Mouse (Mus musculus) midbrain, embryonic 15.5 days (tissue): ENCODE data around the gene Wnt4. TPM values are rescaled to one million over a fixed set of nuclear protein-coding genes. Genes with fewer than 3 reads are reported as not detected.
A peak's percentile ranks its signal among the peaks of the same experiment; 100 is the strongest.

Experiments used
- ATAC-seq: fragments of 200-750 bp; cut with Nextera tagmentation; replicated peaks from 2 replicates; pipeline ENCODE4 v1.8.0; 2017; ENCODE audit warnings: moderate TSS enrichment
- H3K27ac ChIP-seq: fragments of 300-500 bp; sonication (generic); 2 replicates; pipeline ENCODE4 v1.5.1; 2015; ENCODE audit warnings: mild to moderate bottlenecking, inconsistent platforms
- H3K27me3 ChIP-seq: fragments of 300-500 bp; sonication (generic); replicated peaks from 2 replicates; pipeline ENCODE4 v1.6.1; 2015; ENCODE audit warnings: inconsistent platforms
- H3K36me3 ChIP-seq: fragments of 300-500 bp; sonication (generic); replicated peaks from 2 replicates; pipeline ENCODE4 v1.6.1; 2015; ENCODE audit warnings: inconsistent platforms
- H3K4me1 ChIP-seq: fragments of 300-500 bp; sonication (generic); 2 replicates; pipeline ENCODE4 v1.6.1; 2015; ENCODE audit warnings: inconsistent platforms
- H3K4me2 ChIP-seq: fragments of 300-500 bp; sonication (generic); 2 replicates; pipeline ENCODE4 v1.6.1; 2015; ENCODE audit warnings: inconsistent platforms, mild to moderate bottlenecking, moderate library complexity
- H3K4me3 ChIP-seq: fragments of 300-500 bp; sonication (generic); 2 replicates; pipeline ENCODE4 v1.5.1; 2015; ENCODE audit warnings: mild to moderate bottlenecking, inconsistent platforms
- H3K9ac ChIP-seq: fragments of 300-500 bp; sonication (generic); 2 replicates; pipeline ENCODE4 v1.6.1; 2015; ENCODE audit warnings: mild to moderate bottlenecking, inconsistent platforms
- H3K9me3 ChIP-seq: fragments of 300-500 bp; sonication (generic); 2 replicates; pipeline ENCODE4 v1.6.1; 2016; ENCODE audit warnings: inconsistent platforms
- WGBS: fragments of 180-500 bp; shearing (Covaris S2); methylation state at CpG from one replicate; pipeline ENCODE4 v1.1.7; 2015; ENCODE audit warnings: mixed read lengths; 5-methylcytosine and 5-hydroxymethylcytosine counted together
- polyA plus RNA-seq: library from polyadenylated mRNA; unstranded; fragments of >200 nt; fragmentation: Nextera tagmentation; extraction: Ambion mirVana; gene quantifications from 2 replicates; pipeline ENCODE4 v1.2.1, GENCODE M21; 2015

The Wnt4 gene
- polyA plus RNA-seq = 3.4 and 4.8 TPM in 2 replicates

DNA sequence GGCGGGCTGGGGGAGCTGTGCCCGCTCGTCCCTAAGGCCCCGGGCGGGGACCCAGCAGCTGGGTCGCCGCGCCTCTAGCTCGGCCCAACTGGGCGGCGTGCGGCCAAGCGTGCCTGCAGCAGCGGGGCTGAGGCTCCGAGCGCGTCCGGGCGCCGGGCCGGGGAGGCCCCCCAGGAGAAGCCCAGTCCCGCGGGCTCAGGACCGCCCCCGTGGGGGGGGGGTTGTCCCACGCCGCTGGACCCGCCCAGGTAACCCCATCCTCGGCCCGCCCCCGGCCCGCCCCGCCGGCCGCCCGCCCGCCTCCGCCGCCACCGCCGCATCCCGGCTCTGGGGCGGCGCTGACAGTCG lies at the start of gene Wnt4:
Gene Wnt4, plus strand, starts transcription at position 324 of the 348 bp plus-strand sequence.
- WGBS = 0% methylated on average over 30 of the region's 45 CpGs
- no peaks in the 10 kb centered on the region for H3K36me3 ChIP-seq
- H3K9ac ChIP-seq = peak within 1 kb of the TSS; percentile 51
- ATAC-seq = peak; percentile 25; the same call in 1 of the 2 replicates
- peaks cover 52% of the 10 kb centered on the region for H3K27me3 ChIP-seq
- no peaks in the 10 kb centered on the region for H3K9me3 ChIP-seq
- peak within 1 kb of the TSS; percentile 49 for H3K4me3 ChIP-seq
- peaks cover 28% of the 10 kb centered on the region for H3K4me1 ChIP-seq
- peak within 1 kb of the TSS; percentile 89 for H3K4me2 ChIP-seq
- no peak within 1 kb of the TSS for H3K27ac ChIP-seq

DNA sequence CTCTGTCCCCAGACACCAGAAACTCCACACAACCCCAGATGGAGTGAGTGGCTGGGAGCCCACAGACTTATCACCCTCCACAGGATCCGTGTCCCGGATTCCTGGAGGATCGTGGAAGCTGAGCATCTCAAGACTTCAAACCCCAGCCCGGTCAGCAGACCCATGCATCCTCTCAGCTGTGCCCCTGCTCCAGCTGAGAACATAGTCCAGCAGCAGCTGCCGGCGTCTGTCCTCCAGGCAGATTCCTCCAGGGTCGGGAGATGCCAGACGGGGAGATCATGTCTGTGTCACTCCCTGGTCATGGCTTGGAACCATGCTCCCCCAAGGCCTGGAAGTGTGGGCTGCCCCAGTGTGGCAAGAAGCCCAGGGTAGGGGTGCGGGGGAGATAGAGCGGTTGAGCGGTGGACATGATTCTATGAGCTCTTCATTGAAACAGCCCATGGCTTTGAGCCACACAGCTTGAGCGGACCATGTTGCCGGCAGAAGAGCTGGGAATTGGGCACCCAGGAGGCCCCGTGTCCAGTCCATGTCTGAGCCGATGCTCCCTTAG lies 48.6 kb upstream of the Wnt4 start:
- no peak for ATAC-seq
- no peaks in the 10 kb centered on the region for H3K9me3 ChIP-seq
- H3K27me3 ChIP-seq = no peaks in the 10 kb centered on the region
- WGBS = 77% methylated on average over 15 of the region's 15 CpGs
- no peaks in the 10 kb centered on the region for H3K4me1 ChIP-seq
- no peaks in the 10 kb centered on the region for H3K36me3 ChIP-seq
- H3K27ac ChIP-seq = no peak overlapping the region
- no peak overlapping the region for H3K9ac ChIP-seq
- no peak overlapping the region for H3K4me3 ChIP-seq
- no peak overlapping the region for H3K4me2 ChIP-seq

DNA sequence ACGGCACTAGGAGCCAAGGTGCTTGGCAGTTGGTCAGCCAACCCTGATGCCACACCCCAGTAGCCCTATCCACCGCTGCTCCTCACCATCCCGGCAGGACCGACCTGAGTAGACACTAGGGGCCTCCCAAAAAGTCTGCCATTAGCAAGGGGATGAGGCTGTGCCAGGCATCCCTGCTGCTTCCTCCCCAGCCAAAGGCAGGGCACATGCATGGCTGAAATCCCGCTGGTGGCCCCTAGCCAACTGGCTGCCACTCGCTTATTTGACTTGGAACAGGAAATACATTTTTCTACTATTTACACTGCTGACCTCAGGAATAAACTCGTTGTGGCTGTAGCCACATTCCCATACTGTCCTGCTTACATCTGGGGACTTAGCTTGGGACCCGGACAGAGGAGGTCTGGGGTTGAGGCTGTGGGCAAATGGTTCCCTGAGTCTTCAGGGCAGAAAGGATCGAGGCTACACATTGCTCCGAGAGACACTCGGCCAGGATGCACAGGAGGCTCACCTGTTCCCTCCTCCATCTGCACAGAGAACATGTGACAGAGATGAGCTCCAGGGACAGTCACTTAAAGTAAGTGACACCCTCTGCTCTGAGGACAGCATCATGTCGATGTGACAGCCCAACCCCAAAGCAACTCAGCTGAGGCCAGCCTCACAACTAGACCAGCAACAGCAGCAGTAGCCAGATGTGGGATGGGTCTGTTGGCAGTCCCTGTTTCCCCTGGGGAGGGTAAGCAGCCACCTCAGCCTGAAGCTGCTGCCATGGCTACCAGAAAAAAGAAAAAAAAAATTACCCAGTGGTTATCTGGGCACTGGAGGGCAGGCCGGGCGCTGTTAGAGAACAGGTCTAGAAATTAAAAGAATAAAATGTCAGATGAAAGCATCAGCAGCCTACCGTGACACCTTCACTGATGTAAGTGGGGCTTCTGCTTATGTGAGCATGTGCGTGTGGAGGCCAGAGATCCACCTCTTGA lies 45.5 kb upstream of the Wnt4 start:
- Histone ChIP-seq H3K36me3 (no peaks in the 10 kb centered on the region), H3K27me3 (no peaks in the 10 kb centered on the region), H3K9ac (no peak overlapping the region), H3K27ac (no peak overlapping the region), H3K4me2 (no peak overlapping the region), H3K9me3 (no peaks in the 10 kb centered on the region), H3K4me1 (no peaks in the 10 kb centered on the region), H3K4me3 (no peak overlapping the region)
- no peak for ATAC-seq
- 78% methylated on average over 16 of the region's 16 CpGs for WGBS

DNA sequence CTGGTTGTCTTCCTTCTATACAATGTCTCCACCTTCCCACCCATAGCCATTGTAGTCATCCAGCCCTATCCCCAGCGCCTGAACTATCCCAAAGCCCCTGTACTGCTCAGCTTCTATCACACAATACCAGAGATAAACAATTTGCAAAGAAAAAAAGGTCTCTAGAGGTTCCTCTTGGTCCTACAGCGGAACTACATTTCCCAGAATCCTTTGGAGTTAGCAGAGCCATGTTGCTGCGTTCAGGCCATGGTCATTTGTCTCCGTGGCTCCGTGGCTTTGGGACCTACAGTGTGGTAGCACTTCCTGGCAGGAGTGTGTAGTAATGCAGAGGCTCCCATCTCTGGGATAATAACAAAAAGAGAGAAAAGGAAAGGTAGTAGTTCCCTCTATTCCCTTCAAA lies 43.7 kb upstream of the Wnt4 start:
- H3K27ac ChIP-seq = no peak overlapping the region
- no peak overlapping the region for H3K4me2 ChIP-seq
- H3K4me1 ChIP-seq = no peaks in the 10 kb centered on the region
- H3K4me3 ChIP-seq = no peak overlapping the region
- H3K27me3 ChIP-seq = no peaks in the 10 kb centered on the region
- no peaks in the 10 kb centered on the region for H3K9me3 ChIP-seq
- H3K9ac ChIP-seq = no peak overlapping the region
- ATAC-seq = no peak
- WGBS = 71% methylated on average over 5 of the region's 5 CpGs
- H3K36me3 ChIP-seq = no peaks in the 10 kb centered on the region

DNA sequence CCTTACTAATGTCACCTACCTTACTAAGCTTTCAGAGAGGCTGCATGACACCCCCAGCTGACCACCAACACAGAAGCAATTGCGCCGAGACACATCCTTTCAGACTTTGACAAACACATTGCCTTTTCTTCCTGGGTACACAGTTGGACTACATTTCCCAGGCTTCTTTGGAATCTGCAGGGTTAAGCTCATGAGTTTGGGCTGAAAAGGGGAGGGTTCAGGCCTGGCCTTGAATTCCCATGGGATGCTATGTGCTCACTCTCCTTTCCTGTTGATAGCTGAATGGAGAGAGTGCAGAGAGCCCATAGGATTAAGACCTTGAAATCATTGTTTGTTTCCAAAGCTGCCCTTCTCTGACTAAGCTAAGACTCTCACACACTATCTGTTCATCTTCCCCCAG lies 42.8 kb upstream of the Wnt4 start:
- no peak overlapping the region for H3K9ac ChIP-seq
- H3K36me3 ChIP-seq = no peaks in the 10 kb centered on the region
- H3K4me2 ChIP-seq = no peak overlapping the region
- no peaks in the 10 kb centered on the region for H3K27me3 ChIP-seq
- H3K4me3 ChIP-seq = no peak overlapping the region
- no peaks in the 10 kb centered on the region for H3K4me1 ChIP-seq
- no peak overlapping the region for H3K27ac ChIP-seq
- 89% methylated on average over 2 of the region's 2 CpGs for WGBS
- H3K9me3 ChIP-seq = no peaks in the 10 kb centered on the region
- ATAC-seq = no peak

DNA sequence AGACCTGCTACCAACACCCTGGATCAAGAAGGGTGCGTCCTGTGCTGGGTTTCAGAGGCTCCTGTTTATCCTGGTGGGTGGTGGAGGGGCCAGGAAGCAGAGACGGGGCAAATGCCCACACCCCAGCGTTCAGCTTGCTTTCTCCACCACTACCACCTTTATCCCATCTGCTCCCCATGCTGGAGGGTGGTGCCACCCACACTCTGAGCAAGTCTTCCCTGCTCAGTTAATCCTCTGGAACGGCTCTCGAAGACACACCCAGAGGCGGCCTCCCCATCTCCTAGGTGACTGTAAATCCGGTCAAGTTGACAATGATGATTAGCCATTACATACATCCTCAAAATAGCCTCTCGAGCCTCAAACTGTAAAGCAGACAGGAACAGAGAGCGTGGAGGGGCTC lies 41.9 kb upstream of the Wnt4 start:
- Histone ChIP-seq H3K27me3 (no peaks in the 10 kb centered on the region), H3K4me2 (no peak overlapping the region), H3K4me1 (no peaks in the 10 kb centered on the region), H3K9ac (no peak overlapping the region), H3K27ac (no peak overlapping the region), H3K4me3 (no peak overlapping the region), H3K36me3 (no peaks in the 10 kb centered on the region), H3K9me3 (no peaks in the 10 kb centered on the region)
- ATAC-seq = no peak
- 52% methylated on average over 9 of the region's 9 CpGs for WGBS

DNA sequence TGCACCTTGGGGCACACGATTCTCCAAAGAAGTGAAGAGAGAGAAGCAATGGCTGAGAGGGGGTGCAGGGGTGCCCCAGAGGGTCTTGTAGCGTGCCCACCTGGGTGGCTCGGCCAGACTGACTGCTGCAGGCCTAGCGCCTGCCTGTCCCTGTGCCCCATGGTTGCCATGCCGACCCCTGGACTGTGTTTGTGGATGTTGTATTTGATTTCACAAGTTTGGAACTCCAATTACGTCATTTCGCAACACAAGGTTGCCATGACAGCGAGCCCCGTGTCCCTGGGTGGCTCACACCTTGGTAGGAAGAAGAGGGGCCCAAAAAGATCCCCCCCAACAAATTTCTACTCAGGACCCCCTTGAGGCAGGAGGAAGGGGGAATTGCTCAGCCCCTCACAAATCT lies 32.4 kb upstream of the Wnt4 start:
- H3K4me2 ChIP-seq = no peak overlapping the region
- H3K4me3 ChIP-seq = no peak overlapping the region
- WGBS = 74% methylated on average over 9 of the region's 9 CpGs
- ATAC-seq = no peak
- no peaks in the 10 kb centered on the region for H3K36me3 ChIP-seq
- no peaks in the 10 kb centered on the region for H3K9me3 ChIP-seq
- H3K27ac ChIP-seq = no peak overlapping the region
- H3K9ac ChIP-seq = no peak overlapping the region
- H3K27me3 ChIP-seq = no peaks in the 10 kb centered on the region
- H3K4me1 ChIP-seq = no peaks in the 10 kb centered on the region

DNA sequence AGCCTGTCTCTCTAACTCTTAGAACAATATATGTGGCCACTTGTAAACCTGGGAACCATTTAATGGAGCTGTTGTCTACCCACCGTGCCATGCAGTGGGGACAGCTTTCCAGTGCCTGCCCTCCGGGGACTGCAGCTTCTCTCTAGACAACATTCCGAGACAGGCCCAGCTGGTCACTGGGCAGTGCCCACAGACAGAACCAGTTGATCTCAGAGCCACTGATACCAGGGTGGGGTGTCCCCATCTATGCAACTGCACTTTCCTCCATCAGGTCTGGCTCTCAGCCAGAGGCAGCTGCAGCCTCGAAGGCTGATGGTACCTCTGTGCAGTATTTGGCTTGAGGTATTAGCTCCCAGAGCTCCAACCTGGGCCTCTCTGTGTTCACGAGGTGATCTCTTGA lies 27.0 kb upstream of the Wnt4 start:
- H3K27ac ChIP-seq = no peak overlapping the region
- no peaks in the 10 kb centered on the region for H3K4me1 ChIP-seq
- no peak overlapping the region for H3K4me3 ChIP-seq
- H3K4me2 ChIP-seq = no peak overlapping the region
- no peaks in the 10 kb centered on the region for H3K36me3 ChIP-seq
- ATAC-seq = no peak
- H3K9ac ChIP-seq = no peak overlapping the region
- no peaks in the 10 kb centered on the region for H3K9me3 ChIP-seq
- 44% methylated on average over 5 of the region's 5 CpGs for WGBS
- H3K27me3 ChIP-seq = no peaks in the 10 kb centered on the region

DNA sequence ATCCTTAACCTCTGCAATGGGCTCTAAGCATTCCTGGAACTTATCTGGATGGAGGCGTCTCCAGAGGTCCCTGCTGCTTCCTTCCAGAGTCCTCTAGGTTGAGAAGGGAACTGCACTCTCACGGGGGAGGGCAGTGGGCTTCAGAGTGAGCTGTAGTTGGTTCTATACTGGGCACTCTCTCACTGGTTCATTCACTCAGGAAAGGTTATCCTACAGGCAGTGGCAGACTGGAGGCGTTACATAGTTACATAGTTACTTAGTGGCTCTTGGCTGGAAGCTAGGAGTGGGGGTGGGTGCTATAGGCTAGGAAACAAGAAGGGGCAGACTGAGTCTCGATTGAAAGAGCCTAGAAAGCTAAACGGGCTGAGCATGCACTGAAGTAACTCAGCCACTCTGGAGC lies 26.4 kb upstream of the Wnt4 start:
- Histone ChIP-seq H3K9me3 (no peaks in the 10 kb centered on the region), H3K36me3 (no peaks in the 10 kb centered on the region), H3K4me3 (no peak overlapping the region), H3K9ac (no peak overlapping the region), H3K27ac (no peak overlapping the region), H3K27me3 (no peaks in the 10 kb centered on the region), H3K4me2 (no peak overlapping the region), H3K4me1 (no peaks in the 10 kb centered on the region)
- WGBS = 71% methylated on average over 5 of the region's 5 CpGs
- no peak for ATAC-seq

DNA sequence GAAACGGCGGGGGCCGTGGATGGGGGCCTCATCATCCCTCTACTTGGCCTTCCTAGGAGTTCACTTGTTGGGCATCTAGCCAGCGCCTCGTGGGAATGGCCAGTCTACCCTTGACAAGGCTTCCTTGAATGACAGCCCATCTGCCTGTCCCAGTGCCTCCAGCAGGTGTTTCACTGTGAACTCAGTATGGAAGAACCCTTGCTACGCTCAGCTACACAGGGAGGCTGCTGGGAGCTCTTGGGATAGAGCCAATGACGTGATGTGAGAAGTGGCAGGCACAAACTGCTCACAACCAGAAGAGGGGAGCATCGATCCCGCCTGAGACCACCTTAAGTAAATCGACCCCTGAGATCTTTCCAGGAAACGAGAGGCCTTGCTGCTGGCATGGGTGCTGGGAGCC lies 23.7 kb upstream of the Wnt4 start:
- Histone ChIP-seq H3K27ac (no peak overlapping the region), H3K36me3 (no peaks in the 10 kb centered on the region), H3K4me1 (no peaks in the 10 kb centered on the region), H3K4me3 (no peak overlapping the region), H3K27me3 (no peaks in the 10 kb centered on the region), H3K9me3 (no peaks in the 10 kb centered on the region), H3K9ac (no peak overlapping the region), H3K4me2 (no peak overlapping the region)
- no peak for ATAC-seq
- WGBS = 73% methylated on average over 11 of the region's 11 CpGs

DNA sequence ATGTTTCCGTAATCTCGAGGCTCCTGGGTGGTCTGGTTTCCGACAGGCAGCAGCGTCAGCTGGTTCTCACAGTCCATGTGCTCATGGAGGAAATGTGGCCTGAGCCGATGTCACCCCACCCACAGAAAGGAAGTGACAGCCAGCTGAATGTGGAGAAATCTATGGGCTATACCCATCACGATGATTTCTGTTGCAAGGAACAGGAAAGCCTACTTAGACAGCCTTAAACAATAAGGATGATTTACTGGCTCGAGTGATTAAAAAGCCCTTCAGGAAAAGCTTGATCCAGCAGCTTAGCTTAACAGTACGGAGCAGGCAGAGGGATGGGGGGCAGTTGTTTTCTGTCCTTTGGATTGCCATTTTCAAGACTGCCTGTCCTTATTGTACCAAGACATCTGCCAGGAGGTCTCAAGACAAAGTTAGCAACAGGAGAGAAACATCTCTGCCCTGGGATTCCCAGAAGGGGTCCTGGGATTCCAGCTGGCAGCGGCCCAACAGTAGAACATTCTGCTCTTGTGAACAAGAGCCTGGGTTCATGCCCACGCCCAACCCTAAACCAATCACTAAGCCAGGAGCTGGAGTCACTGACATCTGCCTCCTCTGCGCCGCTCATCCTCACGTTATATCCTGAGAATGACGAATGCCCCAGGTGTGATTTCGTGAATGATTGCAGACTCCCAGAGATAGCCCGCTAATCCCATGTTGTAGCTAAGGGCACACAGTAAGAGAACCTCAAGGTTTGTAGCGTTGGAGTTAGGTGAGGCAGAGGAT lies 22.9 kb upstream of the Wnt4 start:
- H3K36me3 ChIP-seq = no peaks in the 10 kb centered on the region
- H3K27me3 ChIP-seq = no peaks in the 10 kb centered on the region
- H3K27ac ChIP-seq = no peak overlapping the region
- H3K4me1 ChIP-seq = no peaks in the 10 kb centered on the region
- H3K9ac ChIP-seq = no peak overlapping the region
- no peak overlapping the region for H3K4me2 ChIP-seq
- no peaks in the 10 kb centered on the region for H3K9me3 ChIP-seq
- no peak overlapping the region for H3K4me3 ChIP-seq
- WGBS = 87% methylated on average over 17 of the region's 17 CpGs
- no peak for ATAC-seq

DNA sequence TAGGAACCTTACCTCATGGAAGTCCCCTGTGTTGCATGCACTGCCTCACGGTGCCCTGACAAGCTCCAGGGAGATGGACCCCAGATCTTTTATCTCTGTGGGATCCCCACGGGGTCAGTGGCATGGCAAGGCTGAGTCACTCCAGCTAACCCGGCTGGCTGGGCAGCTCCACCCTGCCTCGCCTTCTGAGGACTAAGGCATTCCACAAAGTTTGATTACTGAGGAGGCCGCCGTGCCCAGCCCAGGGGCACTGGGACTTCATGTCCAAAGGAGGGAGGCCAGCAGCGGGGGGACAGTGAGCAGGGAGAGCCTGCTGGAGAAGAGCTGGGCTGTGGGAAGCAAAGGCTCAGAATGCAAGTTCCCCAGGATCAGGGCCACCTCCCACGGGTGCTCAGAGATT lies 21.7 kb upstream of the Wnt4 start:
- no peak overlapping the region for H3K4me2 ChIP-seq
- no peaks in the 10 kb centered on the region for H3K36me3 ChIP-seq
- no peaks in the 10 kb centered on the region for H3K4me1 ChIP-seq
- no peak overlapping the region for H3K4me3 ChIP-seq
- WGBS = 75% methylated on average over 8 of the region's 8 CpGs
- H3K9me3 ChIP-seq = no peaks in the 10 kb centered on the region
- H3K9ac ChIP-seq = no peak overlapping the region
- ATAC-seq = no peak
- no peaks in the 10 kb centered on the region for H3K27me3 ChIP-seq
- H3K27ac ChIP-seq = no peak overlapping the region
